Mouse (Mus musculus): ENCODE measurements around the gene Mtmr2.

- TF ChIP-seq GATA1 (IDR thresholded peaks at IDR 0.05; ENCODE audit: borderline replicate concordance, low read length) (no peak), FLI1 (IDR thresholded peaks at IDR 0.05; ENCODE audit: low read length) (no peak)
These were observed 38.8 kb upstream of the Mtmr2 start for GRCm38 (mm10) chr9:13709436-13709835.
